Mouse (Mus musculus) thymus, adult 2 months (tissue): ENCODE data around the gene Timm10. TPM values are rescaled to one million over a fixed set of nuclear protein-coding genes. Genes with fewer than 3 reads are reported as not detected.
"Not testable (repeated sequence)": the region's sequence is repeated elsewhere in the genome, so short reads cannot be mapped to it uniquely, and the experiment has no call there.

Source experiments
- DNase-seq: peaks from one replicate; pipeline ENCODE4 v3.0.0; 2021
- H3K27ac ChIP-seq: fragments of 200-500 bp; 2 replicates; pipeline ENCODE4 v1.5.1; 2012; ENCODE audit warnings: low read length, control low read depth; ENCODE audit not compliant: control insufficient read depth, insufficient read depth
- H3K27me3 ChIP-seq: fragments of 200-500 bp; 2 replicates; pipeline ENCODE4 v1.6.1; 2012; ENCODE audit warnings: mild to moderate bottlenecking, low read length, moderate library complexity, mixed read lengths; ENCODE audit not compliant: control insufficient read depth, insufficient read depth
- H3K36me3 ChIP-seq: fragments of 200-500 bp; 2 replicates; pipeline ENCODE4 v1.6.1; 2012; ENCODE audit warnings: mild to moderate bottlenecking, low read length, moderate library complexity; ENCODE audit not compliant: control insufficient read depth, insufficient read depth
- H3K4me1 ChIP-seq: fragments of 200-500 bp; replicated peaks from 2 replicates; pipeline ENCODE4 v1.6.1; 2012; ENCODE audit warnings: low read length; ENCODE audit not compliant: control insufficient read depth, insufficient read depth
- H3K4me3 ChIP-seq: fragments of 200-500 bp; 2 replicates; pipeline ENCODE4 v1.5.1; 2012; ENCODE audit warnings: mild to moderate bottlenecking, low read length, control low read depth, moderate library complexity; ENCODE audit not compliant: control insufficient read depth, insufficient read depth
- CTCF ChIP-seq: fragments of 200-500 bp; IDR thresholded peaks from 2 replicates; pipeline ENCODE4 v1.5.1; 2012; ENCODE audit warnings: mild to moderate bottlenecking, control low read depth, low read length, moderate library complexity, borderline replicate concordance; ENCODE audit not compliant: control insufficient read depth, poor library complexity, insufficient read depth; ENCODE audit errors: extremely low read depth
- POLR2A ChIP-seq: fragments of 200-500 bp; IDR thresholded peaks from 2 replicates; pipeline ENCODE4 v1.6.1; 2012; ENCODE audit warnings: mild to moderate bottlenecking, low read length, control low read depth, moderate library complexity; ENCODE audit not compliant: control insufficient read depth, poor library complexity, insufficient read depth; ENCODE audit errors: extremely low read depth
- WGBS: fragments of 180-500 bp; shearing (Covaris S2); methylation state at CpG from one replicate; pipeline ENCODE4 v1.1.7; 2018; 5-methylcytosine and 5-hydroxymethylcytosine counted together
- polyA plus RNA-seq: library from polyadenylated mRNA; depleted of rRNA; stranded (reverse); fragments of >200 nt; gene quantifications from 2 replicates; pipeline ENCODE4 v1.2.3, GENCODE M21; 2012

The Timm10 gene
- polyA plus RNA-seq, 1 experiment, result 29.0 TPM

- TF ChIP-seq POLR2A, result no peak
- no peak for TF ChIP-seq CTCF
- Histone ChIP-seq H3K36me3 (no peaks in the 10 kb centered on the region), H3K27me3 (no peaks in the 10 kb centered on the region), H3K4me3 (peak overlapping the region; percentile 53), H3K27ac (no peak overlapping the region), H3K4me1 (peaks cover 10% of the 10 kb centered on the region)
- DNase-seq, result peak; percentile 54
- under 1% methylated on average over 16 of the region's 16 CpGs for WGBS
Observed at GRCm38 (mm10) chr2:84799041-84799561, 27.7 kb upstream of the Timm10 start.

GRCm38 (mm10) chr2:84800304-84800703, 26.5 kb upstream of the Timm10 start:
- 53% methylated on average over 4 of the region's 4 CpGs for WGBS
- Histone ChIP-seq H3K4me1 (peaks cover 10% of the 10 kb centered on the region), H3K27me3 (no peaks in the 10 kb centered on the region), H3K36me3 (no peaks in the 10 kb centered on the region), H3K4me3 (no peak overlapping the region), H3K27ac (no peak overlapping the region)
- no peak for DNase-seq
- no peak for TF ChIP-seq POLR2A
- no peak for TF ChIP-seq CTCF

GRCm38 (mm10) chr2:84801223-84801622, 25.6 kb upstream of the Timm10 start:
- H3K4me3 ChIP-seq, H3K36me3 ChIP-seq, DNase-seq, H3K4me1 ChIP-seq, H3K27ac ChIP-seq, H3K27me3 ChIP-seq: not testable (repeated sequence)
- WGBS, result 98% methylated on average over 5 of the region's 5 CpGs

GRCm38 (mm10) chr2:84803963-84804362, 22.8 kb upstream of the Timm10 start:
- no peak for TF ChIP-seq POLR2A
- no peak for TF ChIP-seq CTCF
- no peak for DNase-seq
- Histone ChIP-seq H3K4me3 (no peak overlapping the region), H3K27ac (no peak overlapping the region), H3K4me1 (peaks cover under 1% of the 10 kb centered on the region; the same call in 1 of the 2 replicates), H3K36me3 (no peaks in the 10 kb centered on the region), H3K27me3 (no peaks in the 10 kb centered on the region)
- 96% methylated on average over 7 of the region's 7 CpGs for WGBS

- Histone ChIP-seq H3K27ac (no peak overlapping the region), H3K4me3 (no peak overlapping the region), H3K36me3 (no peaks in the 10 kb centered on the region), H3K4me1 (peaks cover 7% of the 10 kb centered on the region), H3K27me3 (no peaks in the 10 kb centered on the region)
- no peak for TF ChIP-seq CTCF
- no peak for TF ChIP-seq POLR2A
- DNase-seq, result no peak
- WGBS, result 96% methylated on average over 5 of the region's 5 CpGs
Observed at GRCm38 (mm10) chr2:84806546-84806945, 20.3 kb upstream of the Timm10 start.

GRCm38 (mm10) chr2:84809330-84809729, 17.5 kb upstream of the Timm10 start:
- H3K36me3 ChIP-seq, result no peaks in the 10 kb centered on the region
- no peak for TF ChIP-seq POLR2A
- TF ChIP-seq CTCF, result no peak

GRCm38 (mm10) chr2:84810526-84810885, 16.3 kb upstream of the Timm10 start:
- WGBS, result 96% methylated on average over 6 of the region's 6 CpGs
- H3K27ac ChIP-seq, result no peak overlapping the region
- no peaks in the 10 kb centered on the region for H3K36me3 ChIP-seq
- TF ChIP-seq POLR2A (no peak), CTCF (no peak)
- no peak overlapping the region for H3K4me3 ChIP-seq
- peaks cover 7% of the 10 kb centered on the region for H3K4me1 ChIP-seq
- DNase-seq, result no peak
- no peaks in the 10 kb centered on the region for H3K27me3 ChIP-seq

More at GRCm38 (mm10) chr2:84809330-84809729, 17.5 kb upstream of the Timm10 start:
- Histone ChIP-seq H3K4me1 (peaks cover 7% of the 10 kb centered on the region), H3K4me3 (no peak overlapping the region), H3K27ac (no peak overlapping the region), H3K27me3 (no peaks in the 10 kb centered on the region)
- no peak for DNase-seq
